Mouse (Mus musculus) adrenal gland, adult 8-10 months (tissue): ENCODE measurements around the gene Ctf2. TPM values are rescaled to one million over a fixed set of nuclear protein-coding genes. Genes with fewer than 3 reads are reported as not detected.

Experiments used
- DNase-seq: peaks from one replicate; pipeline ENCODE4 v3.0.0; 2022
- microRNA-seq, 2 experiments: library from miRNA; unstranded; fragments of <30 nt; microRNA quantifications; one replicate each; pipeline ENCODE4 v1.2.0; 2022
- total RNA-seq, 4 experiments: library from RNA; stranded (reverse); gene quantifications; 2 replicates each; pipeline ENCODE4 v1.2.4; 2022

Gene Ctf2
- total RNA-seq, 4 experiments from 2014 or later = not detected

GRCm38 (mm10) chr7:127685304-127686018, 46.5 kb downstream of the Ctf2 start:
- no peak for DNase-seq

GRCm38 (mm10) chr7:127681888-127682553, 49.9 kb downstream of the Ctf2 start:
- peak; percentile 41 for DNase-seq

GRCm38 (mm10) chr7:127680541-127680940, 51.4 kb downstream of the Ctf2 start:
- DNase-seq = no peak

GRCm38 (mm10) chr7:127678811-127679210, 53.2 kb downstream of the Ctf2 start:
- DNase-seq = peak; percentile 68

- DNase-seq = no peak
Observed at GRCm38 (mm10) chr7:127677609-127678008, 54.4 kb downstream of the Ctf2 start.

- peak; percentile 32 for DNase-seq
Observed at GRCm38 (mm10) chr7:127677077-127677476, 54.9 kb downstream of the Ctf2 start.

- DNase-seq = no peak
Observed at GRCm38 (mm10) chr7:127675391-127675811, 56.6 kb downstream of the Ctf2 start.

GRCm38 (mm10) chr7:127674977-127675376, 57.0 kb downstream of the Ctf2 start:
- DNase-seq = peak; percentile 80

GRCm38 (mm10) chr7:127672776-127673175, 59.2 kb downstream of the Ctf2 start:
- no peak for DNase-seq

- DNase-seq = no peak
Observed at GRCm38 (mm10) chr7:127671880-127672774, 59.8 kb downstream of the Ctf2 start.

Small RNAs within 50 kb of the gene (microRNA-seq; reads per million reads assigned to microRNA genes)
- gene Mir762 = 0 reads per million in 2 experiments

Other genes with a start within 250 kb of the Ctf2 start
- 100 to 1,000 TPM; 103 to 156 (median 120) TPM for gene Srcap, start 220.2 kb downstream of the Ctf2 start, total RNA-seq
- gene Gm42715, start 212.6 kb downstream of the Ctf2 start, total RNA-seq = 10 to 100 TPM; 21.9 to 28.0 (median 26.2) TPM
- not detected for gene Tmem265, start 170.8 kb downstream of the Ctf2 start, total RNA-seq
- gene Phkg2, start 158.8 kb downstream of the Ctf2 start, total RNA-seq = 10 to 100 TPM; 50.0 to 65.5 (median 55.9) TPM
- gene Ccdc189, start 143.6 kb downstream of the Ctf2 start, total RNA-seq = 10 to 100 TPM in 2 of 4 experiments, 1 to 10 TPM in 2; 8.8 to 13.0 (median 10.5) TPM
- 10 to 100 TPM; 50.1 to 81.9 (median 70.9) TPM for gene Rnf40, start 143.4 kb downstream of the Ctf2 start, total RNA-seq
- 10 to 100 TPM; 16.5 to 28.8 (median 23.3) TPM for gene Zfp629, start 116.4 kb downstream of the Ctf2 start, total RNA-seq
- gene Bcl7c, start 23.2 kb downstream of the Ctf2 start, total RNA-seq = 100 to 1,000 TPM in 2 of 4 experiments, 10 to 100 TPM in 2; 75.9 to 120 (median 98.1) TPM
- gene Ctf1, start 19.4 kb downstream of the Ctf2 start, total RNA-seq = 1 to 10 TPM; 2.2 to 4.5 (median 2.7) TPM
- 10 to 100 TPM; 13.5 to 18.6 (median 16.5) TPM for gene Fbxl19, start 12.4 kb upstream of the Ctf2 start, total RNA-seq
- 10 to 100 TPM; 30.1 to 37.2 (median 35.0) TPM for gene Orai3, start 37.6 kb upstream of the Ctf2 start, total RNA-seq
- gene Setd1a, start 44.5 kb upstream of the Ctf2 start, total RNA-seq = 10 to 100 TPM; 39.6 to 54.6 (median 45.7) TPM
- gene Gm49388, start 53.4 kb upstream of the Ctf2 start, total RNA-seq = 1 to 10 TPM; 4.2 to 8.9 (median 5.8) TPM
- 10 to 100 TPM; 33.8 to 44.9 (median 41.5) TPM for gene Hsd3b7, start 68.4 kb upstream of the Ctf2 start, total RNA-seq
- 100 to 1,000 TPM in 3 of 4 experiments, 10 to 100 TPM in 1; 84.9 to 143 (median 113) TPM for gene Stx4a, start 92.1 kb upstream of the Ctf2 start, total RNA-seq
- 1 to 10 TPM; 2.9 to 8.5 (median 6.3) TPM for gene Stx1b, start 92.4 kb upstream of the Ctf2 start, total RNA-seq
- 10 to 100 TPM; 34.2 to 46.2 (median 40.2) TPM for gene Zfp646, start 144.1 kb upstream of the Ctf2 start, total RNA-seq
- gene Zfp668, start 144.7 kb upstream of the Ctf2 start, total RNA-seq = 10 to 100 TPM in 2 of 4 experiments, 1 to 10 TPM in 2; 8.0 to 15.1 (median 9.2) TPM
- gene Prss53, start 158.8 kb upstream of the Ctf2 start, total RNA-seq = 1 to 10 TPM; 1.0 to 2.9 (median 1.6) TPM
- under 1 TPM in 1 of 4 experiments, not detected in 3; 0.38 TPM for gene Gm21974, start 163.3 kb upstream of the Ctf2 start, total RNA-seq
- gene Vkorc1, start 163.5 kb upstream of the Ctf2 start, total RNA-seq = 10 to 100 TPM; 69.6 to 94.3 (median 79.1) TPM
- 100 to 1,000 TPM; 108 to 147 (median 120) TPM for gene Bckdk, start 171.9 kb upstream of the Ctf2 start, total RNA-seq
- 10 to 100 TPM; 29.0 to 33.4 (median 31.1) TPM for gene Kat8, start 180.3 kb upstream of the Ctf2 start, total RNA-seq
- gene Prss8, start 197.9 kb upstream of the Ctf2 start, total RNA-seq = under 1 TPM in 1 of 4 experiments, not detected in 3; 0.16 TPM
- gene Prss36, start 214.6 kb upstream of the Ctf2 start, total RNA-seq = 10 to 100 TPM in 2 of 4 experiments, 1 to 10 TPM in 2; 8.4 to 10.5 (median 9.6) TPM
- 100 to 1,000 TPM; 106 to 430 (median 307) TPM for gene Fus, start 235.3 kb upstream of the Ctf2 start, total RNA-seq